Mouse (Mus musculus) yolk sac, embryonic 10.5 days (tissue): ENCODE measurements at regions not wholly inside any gene's neighbourhood (a gene's known extent, or its start where the extent isn't known, plus 50 kb on each side); places are given as distances from the start of the nearest gene placed in this dataset.

ENCODE experiments used
- DNase-seq: peaks from one replicate; pipeline ENCODE4 v3.0.0-alpha.2; 2017; ENCODE audit warnings: low spot score

DNA sequence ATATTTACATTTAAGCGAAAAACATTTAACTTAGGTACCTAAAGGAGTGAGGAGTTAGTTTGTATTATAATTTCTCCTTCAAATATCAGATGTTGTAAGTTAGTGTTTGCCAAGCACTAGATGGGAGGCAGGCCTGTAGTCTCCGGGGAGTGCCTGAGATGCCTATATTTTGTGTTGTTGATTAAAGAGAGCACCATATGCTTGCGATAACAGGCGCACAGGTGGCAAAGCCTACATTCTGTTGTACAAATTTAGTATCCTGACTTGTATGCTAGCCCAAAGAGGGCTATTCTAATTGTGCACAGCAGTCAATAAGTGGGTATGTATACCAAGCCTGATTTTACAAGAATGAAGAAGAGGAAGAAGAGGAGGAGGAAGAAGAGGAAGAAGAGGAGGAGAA lies 151.8 kb upstream of the Atxn1 start:
- DNase-seq: no peak

DNA sequence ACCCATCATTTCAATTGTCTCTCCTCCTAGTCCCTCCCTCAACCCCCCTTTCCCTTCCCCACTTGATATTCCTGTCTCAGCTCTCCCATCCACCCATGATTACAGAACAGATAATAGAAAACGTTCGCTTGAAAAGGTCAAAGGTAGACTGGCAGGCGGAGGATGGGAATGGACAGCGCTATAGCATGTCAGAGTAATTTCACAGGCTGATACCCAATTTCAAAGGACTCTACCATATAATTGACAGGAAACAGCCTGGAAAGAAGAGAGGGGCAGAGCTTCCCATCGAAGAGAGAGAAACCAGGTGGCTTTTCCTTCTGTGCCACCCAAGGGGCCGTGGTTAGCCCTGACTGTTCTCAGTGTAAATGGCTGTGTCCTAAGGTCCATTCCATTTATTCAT lies 140.2 kb upstream of the Atxn1 start:
- DNase-seq: no peak

DNA sequence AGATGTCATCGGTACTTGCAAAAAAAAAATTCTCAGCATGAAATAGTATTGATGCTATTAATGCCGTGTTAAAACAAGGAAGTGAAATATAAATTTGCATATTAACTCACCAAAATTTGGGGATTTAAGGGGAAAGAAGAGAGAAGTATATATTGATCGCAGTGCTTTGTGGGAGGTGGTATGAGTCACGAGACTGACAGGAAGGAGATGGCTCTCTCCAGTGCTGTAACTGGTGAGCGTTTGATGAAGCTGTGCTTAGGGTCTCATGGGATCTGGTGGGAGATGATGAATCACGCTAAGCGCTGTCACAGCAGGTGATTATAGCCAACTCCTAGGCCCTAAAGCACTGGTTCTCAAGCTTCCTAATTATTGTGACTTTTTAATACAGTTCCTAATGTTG lies 133.8 kb upstream of the Atxn1 start:
- no peak for DNase-seq

DNA sequence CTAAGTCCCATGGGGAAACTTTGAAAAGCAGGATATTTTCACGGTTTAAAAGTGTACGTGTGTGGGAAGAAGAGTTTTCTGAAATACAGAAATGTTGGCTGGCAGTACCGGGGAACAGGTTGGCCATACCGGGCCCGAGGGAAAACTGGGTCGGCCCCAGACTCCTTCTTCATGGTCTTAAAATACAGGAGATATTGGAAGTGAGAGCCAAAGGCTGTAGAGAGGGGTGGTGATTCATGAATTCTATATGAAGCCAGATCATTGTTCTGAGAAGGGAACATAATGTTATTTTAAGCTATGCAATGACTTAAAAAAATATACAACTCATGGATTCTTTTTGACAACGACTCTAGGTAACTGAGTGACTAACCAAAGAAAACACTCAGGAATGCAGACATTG lies 133.3 kb upstream of the Atxn1 start:
- DNase-seq: no peak

DNA sequence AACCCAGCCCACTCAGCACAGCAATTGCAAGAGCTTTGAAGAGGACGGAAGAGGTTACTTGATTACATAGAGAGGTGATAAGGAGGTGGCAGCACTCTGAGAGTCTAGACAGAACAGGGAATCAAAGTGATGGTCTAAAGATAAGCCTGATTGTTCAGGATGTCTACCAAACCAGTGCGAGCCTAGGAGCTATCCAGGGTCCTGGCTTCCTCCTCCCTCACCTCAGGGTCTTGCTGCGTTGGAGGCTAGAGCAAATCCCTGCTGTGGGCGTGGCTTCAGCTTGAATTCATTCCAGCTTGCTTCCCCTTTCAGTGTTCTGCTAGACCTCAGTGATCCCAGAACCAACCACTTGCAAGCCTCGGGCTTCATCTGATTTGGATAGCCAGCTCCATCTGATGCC lies 132.2 kb upstream of the Atxn1 start:
- peak; percentile 66 for DNase-seq

DNA sequence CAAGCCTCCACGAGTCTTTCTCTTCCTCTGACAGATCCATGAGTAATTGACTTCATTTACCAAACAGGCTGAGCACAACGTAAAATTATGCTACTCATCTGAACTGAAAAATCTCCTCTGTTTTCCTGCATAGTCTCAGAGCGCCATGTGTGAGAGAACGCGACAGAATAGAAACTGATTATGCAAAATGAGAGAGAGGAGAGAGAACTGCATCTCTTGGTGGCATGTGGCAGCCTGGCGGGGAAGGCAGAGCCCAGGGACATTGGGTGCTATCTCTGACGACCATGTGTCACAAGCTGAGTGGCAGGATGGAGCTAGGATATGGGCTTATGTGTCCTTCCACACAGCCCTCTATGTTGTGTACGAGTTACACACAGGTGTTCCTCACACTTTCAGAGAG lies 131.6 kb upstream of the Atxn1 start:
- DNase-seq: no peak

DNA sequence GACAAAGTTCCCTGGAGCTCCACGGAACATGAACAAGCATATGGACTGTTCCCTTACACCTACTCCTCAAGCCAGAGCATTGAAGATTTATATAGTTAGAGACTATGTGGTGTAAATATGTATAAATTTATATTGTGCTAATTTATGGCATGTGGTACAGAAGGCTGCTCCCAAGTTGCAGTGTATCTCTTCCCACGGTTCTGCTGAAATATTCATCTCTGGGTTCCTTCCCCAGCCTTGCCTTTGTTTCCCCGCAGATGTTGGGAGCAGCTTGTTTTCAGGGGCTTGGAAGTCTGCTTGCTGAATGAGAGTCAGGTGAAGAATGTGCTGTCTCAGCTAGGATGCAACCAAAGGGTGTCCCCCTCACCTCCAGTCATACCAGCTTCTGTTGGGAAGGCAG lies 128.0 kb upstream of the Atxn1 start:
- no peak for DNase-seq

DNA sequence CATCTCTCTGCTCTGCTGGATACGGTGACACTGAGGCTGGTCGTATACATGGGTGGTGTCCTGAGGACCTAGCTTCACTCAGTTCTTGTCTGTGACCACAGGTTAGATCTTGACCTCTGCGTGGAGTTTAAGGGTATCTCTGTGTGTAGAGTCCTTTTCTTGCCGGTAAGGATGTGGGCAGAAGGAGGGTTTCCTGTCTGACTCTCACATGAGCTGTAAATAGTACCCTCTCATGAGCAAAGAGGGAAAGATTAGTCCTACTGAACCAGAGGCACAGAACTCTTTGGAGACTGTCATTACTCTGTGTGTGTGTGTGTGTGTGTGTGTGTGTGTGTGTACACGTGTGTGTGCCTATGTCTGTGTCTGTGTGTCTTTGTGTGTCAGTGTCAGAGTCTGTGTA lies 126.3 kb upstream of the Atxn1 start:
- DNase-seq: no peak

DNA sequence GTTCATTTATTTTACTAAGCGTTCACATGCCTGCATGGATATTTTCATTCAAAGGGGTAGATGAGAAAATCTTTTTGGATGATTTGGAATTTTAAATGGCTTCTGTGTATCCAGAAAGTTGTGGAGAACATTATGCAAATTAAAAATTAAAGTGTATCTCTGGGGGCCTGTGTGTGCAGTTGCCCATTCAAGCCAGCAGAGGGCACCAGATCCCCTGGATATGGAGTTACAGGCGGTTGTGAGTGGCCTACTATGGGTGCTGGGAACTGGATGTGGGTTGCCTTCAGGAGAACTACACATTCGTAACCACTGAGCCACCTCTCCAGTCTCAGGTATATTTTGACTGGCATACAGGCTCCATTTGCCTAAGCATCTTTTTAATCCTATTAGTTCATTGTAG lies 123.4 kb upstream of the Atxn1 start:
- no peak for DNase-seq

DNA sequence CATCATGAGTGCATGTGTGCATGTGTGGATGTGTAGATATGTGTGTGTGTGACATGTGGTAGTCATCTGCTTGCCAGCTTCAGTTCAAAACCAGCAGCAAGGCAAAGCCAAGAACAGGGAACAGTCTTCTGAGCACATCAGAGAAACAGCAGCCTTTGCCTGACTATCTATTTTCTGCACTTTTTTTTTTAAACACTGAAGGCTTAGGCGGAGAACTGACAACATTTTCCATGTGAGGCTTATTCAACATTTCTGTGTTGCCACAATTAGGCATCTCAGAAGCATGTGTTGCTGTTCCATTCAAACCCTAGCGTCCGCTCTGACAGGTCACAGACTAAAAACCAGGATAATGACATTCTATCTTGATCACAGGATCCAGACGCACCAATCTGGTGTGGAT lies 122.9 kb upstream of the Atxn1 start:
- DNase-seq: no peak

DNA sequence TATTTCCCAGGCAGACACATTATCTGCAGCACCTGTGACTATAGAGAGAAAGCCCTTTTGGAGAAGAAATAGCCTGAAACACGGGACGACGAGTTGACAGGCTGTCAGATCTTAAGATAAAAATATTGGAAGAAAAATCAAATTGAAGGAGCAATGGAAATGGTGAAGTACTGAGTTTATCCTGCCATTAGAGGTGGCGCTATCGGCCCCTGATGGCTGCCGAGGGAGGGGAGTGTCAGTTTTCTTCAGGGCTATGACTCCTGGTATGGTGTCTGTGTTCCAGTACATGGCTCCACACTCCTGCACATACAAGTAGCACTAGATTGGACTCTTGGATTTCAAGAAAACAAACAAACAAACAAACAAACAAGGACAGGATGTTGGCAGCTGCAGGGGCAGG lies 112.1 kb upstream of the Atxn1 start:
- DNase-seq: no peak

DNA sequence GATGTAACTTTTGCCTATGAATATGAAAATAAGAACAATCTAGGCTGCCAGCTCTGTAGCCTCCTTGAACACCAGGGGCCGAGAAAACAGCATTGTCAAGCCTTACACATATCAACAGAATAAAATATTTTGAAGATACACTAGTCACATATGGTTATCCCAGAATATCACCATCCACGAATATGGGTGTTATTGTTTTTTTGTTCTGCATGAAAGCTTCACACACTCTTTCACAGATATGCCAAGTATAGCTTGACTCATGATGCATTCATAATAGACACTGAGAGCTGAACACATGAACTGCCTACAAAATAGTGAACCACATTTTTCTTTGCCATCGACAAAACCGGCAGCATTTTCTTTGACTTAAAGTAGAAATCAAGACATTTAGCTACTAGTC lies 106.9 kb upstream of the Atxn1 start:
- no peak for DNase-seq

DNA sequence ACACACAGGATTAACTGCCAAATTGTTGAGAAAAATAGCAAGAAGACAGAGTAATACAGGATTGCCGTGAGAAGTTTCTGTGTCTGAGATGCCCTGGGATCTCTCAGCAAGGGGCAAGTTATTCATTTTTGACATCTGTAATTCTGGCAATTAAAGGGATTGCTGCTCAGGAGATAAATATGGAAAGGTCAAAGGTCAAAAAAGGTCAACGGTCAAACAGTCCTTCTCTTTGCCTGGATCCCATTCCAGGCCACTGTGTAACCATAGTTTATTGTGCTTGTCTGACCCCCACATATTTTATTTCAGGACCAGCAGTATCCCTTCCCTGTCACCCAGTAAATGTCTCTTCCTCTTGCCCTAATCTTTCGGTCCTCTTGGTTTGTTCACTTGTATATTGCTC lies 104.8 kb upstream of the Atxn1 start:
- no peak for DNase-seq

DNA sequence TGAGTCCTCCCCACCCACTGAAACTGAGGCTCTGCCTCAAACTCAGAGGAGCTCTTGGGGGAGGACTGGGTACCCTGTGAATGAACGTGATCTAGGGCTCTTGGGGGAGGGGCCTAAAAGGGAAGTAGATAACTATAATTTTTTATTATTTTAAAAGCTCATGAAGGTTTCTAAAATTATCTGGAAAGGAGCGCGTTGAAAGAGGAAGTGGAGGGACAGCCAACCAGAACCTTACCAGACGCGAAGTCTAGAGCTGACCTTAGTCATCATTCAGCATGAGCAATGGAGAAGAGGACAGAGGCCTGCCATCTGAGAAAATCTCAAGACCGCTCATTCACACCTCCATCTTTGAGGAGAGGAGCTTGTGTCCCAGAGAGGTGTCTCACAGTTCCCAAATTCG lies 98.0 kb upstream of the Atxn1 start:
- DNase-seq: no peak

DNA sequence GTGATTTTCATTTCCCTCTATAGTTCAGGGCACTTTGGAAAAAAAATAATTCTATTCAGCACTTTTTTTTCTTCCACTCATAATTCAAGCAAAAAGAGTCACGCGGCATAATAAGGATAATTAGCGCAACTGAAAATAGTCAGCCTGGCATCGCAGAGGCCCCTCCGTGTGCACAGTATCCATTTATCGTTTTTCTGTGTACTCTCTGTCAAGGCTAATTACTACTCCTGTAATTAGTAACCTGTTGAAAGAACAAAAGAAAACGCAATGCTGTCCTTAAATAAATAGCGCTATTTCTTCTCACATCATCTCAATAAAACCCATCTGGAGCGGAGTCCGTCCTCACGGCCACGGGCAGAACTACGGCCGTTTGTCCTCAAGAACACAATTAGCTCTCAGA lies 95.1 kb upstream of the Atxn1 start:
- DNase-seq: no peak

DNA sequence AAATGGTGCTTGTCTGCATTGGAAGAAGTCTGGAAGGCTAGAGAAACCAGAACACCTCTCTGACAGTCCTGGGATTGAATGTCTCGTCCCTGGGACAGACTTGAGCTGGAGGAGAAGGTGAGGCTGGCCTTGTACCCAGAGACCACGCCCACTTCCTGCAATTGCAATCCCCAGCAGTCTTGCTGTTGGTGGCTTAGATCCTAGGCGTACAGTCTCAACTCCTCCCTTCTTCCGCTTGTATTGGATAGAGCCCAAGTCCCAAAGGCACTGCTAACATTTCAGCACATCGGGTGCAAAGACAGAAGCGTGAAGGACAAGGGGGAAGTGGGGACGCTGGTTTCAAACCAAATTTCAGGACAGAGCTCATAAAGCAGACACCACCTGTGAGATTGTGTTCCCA lies 94.1 kb upstream of the Atxn1 start:
- DNase-seq: no peak

DNA sequence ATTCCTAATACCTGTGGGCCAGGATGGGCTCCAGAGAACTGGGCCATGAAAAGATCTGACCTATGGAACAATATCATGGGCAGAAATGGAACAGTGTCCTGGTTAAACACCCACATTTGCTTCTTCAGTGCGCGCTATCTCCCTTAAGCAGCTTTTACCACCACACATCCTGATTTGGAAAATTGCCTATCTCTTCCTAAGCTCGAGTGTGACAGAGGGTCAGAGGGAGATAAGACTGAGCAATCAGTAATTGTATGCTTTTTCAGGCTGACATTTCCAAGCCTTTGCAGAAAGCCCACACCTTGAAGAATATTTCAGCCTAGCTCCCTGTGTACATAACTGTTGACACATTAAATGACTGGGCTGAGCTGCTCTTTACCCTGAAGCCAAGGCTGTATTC lies 93.5 kb upstream of the Atxn1 start:
- DNase-seq: no peak

DNA sequence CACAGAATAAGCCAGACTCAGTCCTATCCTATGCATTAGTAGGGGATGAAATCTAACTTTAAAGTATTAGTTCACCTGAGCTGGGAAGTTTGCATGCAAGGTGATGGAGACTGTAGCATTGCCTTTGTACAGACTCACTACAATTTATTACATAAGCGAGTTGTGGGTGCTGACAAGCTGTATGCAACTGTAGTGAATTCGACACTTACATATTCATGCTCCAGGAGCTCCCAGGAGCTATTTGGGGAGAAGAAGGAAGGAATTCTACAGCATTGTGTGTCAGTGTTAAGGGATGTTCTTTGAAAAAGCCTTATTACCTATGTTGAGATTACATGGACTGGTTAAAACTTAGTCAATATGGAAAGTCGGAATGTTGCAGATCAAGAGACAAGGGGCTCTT lies 90.6 kb upstream of the Atxn1 start:
- DNase-seq: no peak

DNA sequence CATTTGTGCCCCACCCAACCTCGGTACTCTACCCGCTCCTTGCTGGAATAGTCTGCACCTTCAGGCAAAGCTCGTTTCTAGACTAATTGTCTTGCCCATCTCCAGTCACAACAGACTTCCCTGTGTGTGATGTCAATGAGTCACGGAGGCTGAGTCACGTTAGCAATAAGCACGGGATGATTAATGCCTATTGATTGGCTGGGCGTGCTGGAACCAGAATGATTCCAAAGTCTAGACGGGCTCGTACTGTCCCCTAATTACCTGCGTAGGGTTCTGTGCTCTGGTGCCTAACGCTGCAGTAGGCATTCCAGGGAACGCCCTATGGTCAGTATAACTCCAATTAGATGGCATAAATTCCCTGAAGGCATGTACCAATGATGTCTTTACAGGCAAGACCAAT lies 78.8 kb upstream of the Atxn1 start:
- no peak for DNase-seq

DNA sequence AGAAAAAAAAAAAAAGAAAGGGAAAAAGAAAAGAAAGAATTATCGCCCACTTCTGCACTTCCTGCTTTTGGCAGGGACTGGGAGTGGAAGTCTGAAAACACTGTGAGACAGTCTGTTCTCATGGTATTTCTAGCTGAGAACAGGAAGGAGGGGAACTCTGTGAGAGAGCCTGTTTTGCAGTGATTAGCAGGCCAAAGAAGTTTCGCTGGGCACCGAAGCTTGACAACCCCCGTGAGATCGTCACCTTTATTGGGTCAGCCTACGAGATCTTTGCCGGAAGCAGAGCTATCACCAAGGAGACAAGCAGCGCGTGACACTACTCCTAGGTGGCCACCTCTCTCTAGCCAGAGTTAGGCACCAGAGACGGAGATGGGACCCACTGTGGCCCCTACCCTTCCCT lies 78.2 kb upstream of the Atxn1 start:
- no peak for DNase-seq

DNA sequence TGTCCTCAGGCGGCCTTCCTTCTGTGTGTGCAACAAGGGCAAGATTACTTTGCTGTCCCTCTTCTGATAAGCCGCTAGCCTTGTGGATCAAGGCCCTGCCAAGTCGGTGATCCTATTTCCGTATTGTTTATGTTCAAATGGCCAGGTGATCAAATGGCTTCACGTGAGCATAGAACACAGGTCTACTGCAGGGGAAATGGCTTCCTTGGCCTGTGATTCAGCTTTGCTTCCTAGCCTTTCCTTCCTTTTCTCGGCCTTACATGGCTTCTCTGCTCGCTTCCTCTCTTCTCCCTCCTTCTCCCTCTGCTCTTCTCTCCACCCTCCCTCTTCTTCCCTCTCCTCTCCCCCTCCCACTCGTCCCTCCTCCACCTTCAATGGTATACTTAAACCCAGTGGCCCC lies 77.4 kb upstream of the Atxn1 start:
- DNase-seq: no peak

DNA sequence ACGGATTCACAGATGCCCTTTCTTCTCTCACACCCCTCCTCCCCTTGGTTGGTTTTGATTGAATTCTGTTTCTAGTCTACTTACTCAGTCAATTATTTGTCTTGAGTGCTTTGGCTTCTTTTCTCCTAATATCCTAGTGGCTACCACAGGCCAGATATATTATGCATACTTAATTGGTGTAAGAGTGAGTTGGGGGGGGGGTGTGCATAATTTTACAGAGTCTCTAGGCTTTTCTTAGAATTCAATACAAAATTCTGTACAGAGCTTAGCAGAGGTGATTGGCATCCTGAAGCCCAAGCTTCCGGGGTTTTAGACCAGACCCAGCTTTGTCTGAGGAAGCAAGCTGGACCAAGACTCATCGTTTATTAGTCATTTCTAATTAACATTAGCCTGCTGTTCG lies 76.7 kb upstream of the Atxn1 start:
- DNase-seq: no peak

DNA sequence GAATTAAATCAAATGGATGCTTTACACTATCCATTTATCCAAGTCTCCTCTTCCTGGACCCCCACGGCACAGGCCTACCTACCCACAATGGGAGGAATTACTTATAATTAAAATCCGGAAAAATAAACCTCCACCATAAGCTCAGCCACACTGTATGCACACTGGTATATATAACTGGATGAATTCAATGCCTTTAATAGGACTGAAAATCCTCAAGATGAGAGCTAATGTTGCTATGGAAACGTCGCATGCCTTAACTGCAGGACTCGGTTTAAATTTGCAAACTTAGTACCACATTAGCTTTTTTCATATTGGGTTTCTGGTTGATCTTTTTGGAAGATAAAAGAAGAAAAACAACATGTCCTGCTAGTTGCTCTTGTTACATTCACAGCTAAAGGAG lies 75.3 kb upstream of the Atxn1 start:
- DNase-seq: no peak

DNA sequence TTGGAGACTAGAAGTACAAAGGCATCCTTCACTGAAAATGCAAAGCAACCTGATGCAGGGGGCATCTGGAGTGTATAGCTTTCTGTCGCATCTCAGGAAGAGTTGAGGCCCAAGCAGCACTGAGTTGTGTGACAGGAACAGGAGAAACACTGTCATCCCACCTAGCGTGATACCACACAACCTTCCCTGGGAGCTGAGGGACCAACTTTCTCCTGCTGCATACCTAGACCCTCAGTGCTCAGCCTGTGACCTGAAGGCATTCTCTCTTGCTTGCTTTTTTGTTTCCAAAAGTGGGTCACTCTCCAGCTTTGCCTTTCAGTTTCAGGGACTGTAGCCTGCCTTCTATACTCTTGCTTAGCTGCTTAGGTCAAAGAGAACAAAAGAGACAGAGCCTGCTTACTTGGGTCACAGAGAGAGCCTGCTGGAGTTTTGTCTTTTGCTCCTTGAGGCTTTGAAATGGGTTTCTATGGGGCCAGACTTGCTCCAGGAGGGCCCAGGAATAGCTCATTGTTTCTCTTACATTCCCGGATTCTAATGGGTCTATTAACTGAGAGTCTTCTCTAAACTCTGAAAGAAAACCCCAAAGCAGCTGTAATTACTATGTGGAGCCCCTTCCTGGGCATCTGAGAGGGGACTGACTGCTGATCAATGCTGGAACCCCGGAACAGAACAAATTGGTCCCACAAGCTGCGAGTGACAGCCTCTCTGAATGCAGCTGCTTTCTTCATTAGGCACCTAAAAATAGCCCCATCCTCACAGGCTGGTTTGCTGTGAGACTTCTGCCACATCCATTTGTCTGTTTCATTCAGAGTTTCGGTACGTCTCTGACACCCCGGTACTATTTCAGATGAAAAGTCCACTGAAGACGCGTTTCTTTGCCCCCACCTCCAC lies 73.9 kb upstream of the Atxn1 start:
- no peak for DNase-seq

DNA sequence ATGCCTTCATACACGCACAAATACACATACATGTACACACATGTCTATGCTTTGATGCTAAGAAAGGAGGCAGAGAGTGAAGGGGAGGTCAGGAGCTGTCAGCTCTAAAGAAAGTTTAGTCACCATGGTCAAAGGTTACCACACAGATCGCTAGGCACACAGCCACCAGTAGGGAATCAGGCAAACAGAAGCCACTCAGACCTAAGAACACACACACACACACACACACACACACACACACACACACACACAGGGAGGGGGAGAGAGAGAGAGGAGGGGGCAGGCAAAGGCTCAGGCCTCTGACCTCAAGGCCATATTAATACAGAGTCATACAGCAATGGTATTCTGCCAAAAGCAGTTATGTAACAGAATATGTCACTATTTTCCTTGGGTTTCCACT lies 67.5 kb upstream of the Atxn1 start:
- no peak for DNase-seq
